Mouse (Mus musculus) activated CD4-positive, CD25-positive, alpha-beta regulatory T cell, adult 4 months (primary cell): ENCODE data around the gene Gm48552. TPM values are rescaled to one million over a fixed set of nuclear protein-coding genes. Genes with fewer than 3 reads are reported as not detected.

Experiments
- ATAC-seq: one replicate; pipeline ENCODE4 v1.8.0; 2017
- polyA plus RNA-seq, 2 experiments: library from polyadenylated mRNA; unstranded; fragments of 100-300 nt; shearing (Covaris generic); gene quantifications; one replicate each; pipeline ENCODE4 v1.2.1; 2017

Gene Gm48552
- polyA plus RNA-seq, 2 experiments from 2014 or later: 1.4 TPM; not detected in 1

- ATAC-seq: peak; percentile 82
Observed at GRCm38 (mm10) chr10:81407539-81408423, 19.0 kb downstream of the Gm48552 start.

- ATAC-seq: no peak
Observed at GRCm38 (mm10) chr10:81408424-81408729, 19.6 kb downstream of the Gm48552 start.

GRCm38 (mm10) chr10:81408871-81409291, 20.1 kb downstream of the Gm48552 start:
- no peak for ATAC-seq

- ATAC-seq: no peak
Observed at GRCm38 (mm10) chr10:81409330-81409729, 20.5 kb downstream of the Gm48552 start.

GRCm38 (mm10) chr10:81410350-81410749, 21.5 kb downstream of the Gm48552 start:
- no peak for ATAC-seq

- ATAC-seq: no peak
Observed at GRCm38 (mm10) chr10:81410981-81411380, 22.2 kb downstream of the Gm48552 start.

GRCm38 (mm10) chr10:81411471-81412400, 22.9 kb downstream of the Gm48552 start:
- no peak for ATAC-seq

GRCm38 (mm10) chr10:81412586-81413309, 23.9 kb downstream of the Gm48552 start:
- ATAC-seq: no peak

- no peak for ATAC-seq
Observed at GRCm38 (mm10) chr10:81413310-81414261, 24.8 kb downstream of the Gm48552 start.

- ATAC-seq: no peak
Observed at GRCm38 (mm10) chr10:81414682-81415081, 25.9 kb downstream of the Gm48552 start.

- ATAC-seq: no peak
Observed at GRCm38 (mm10) chr10:81415146-81415545, 26.3 kb downstream of the Gm48552 start.

- no peak for ATAC-seq
Observed at GRCm38 (mm10) chr10:81415549-81416310, 26.9 kb downstream of the Gm48552 start.

GRCm38 (mm10) chr10:81416581-81417226, 27.9 kb downstream of the Gm48552 start:
- ATAC-seq: no peak

- no peak for ATAC-seq
Observed at GRCm38 (mm10) chr10:81417227-81418215, 28.7 kb downstream of the Gm48552 start.

GRCm38 (mm10) chr10:81418216-81419070, 29.6 kb downstream of the Gm48552 start:
- no peak for ATAC-seq

- ATAC-seq: no peak
Observed at GRCm38 (mm10) chr10:81419111-81419928, 30.5 kb downstream of the Gm48552 start.

GRCm38 (mm10) chr10:81420191-81420767, 31.5 kb downstream of the Gm48552 start:
- no peak for ATAC-seq
